ENCODE assay signal across 8 mouse cellular contexts in genomic region chr11:58010226-58010781, GRCm38 (mm10). TPM values are rescaled to one million over a fixed set of nuclear protein-coding genes. Genes with fewer than 3 reads are reported as not detected.
DNase-seq lines count a peak whose midpoint lies in the region; ATAC-seq and TF ChIP-seq lines count a peak whose summit lies in the region.

No protein-coding gene starts in this region.

- WGBS in embryonic facial prominence, embryonic 11.5 days, result 2% methylated on average over 16 of the region's 16 CpGs
- whole genome bisulfite sequencing in lung, adult 2 months, result 2% methylated on average over 16 of the region's 16 CpGs
- WGBS in neural tube, embryonic 15.5 days, result under 1% methylated on average over 16 of the region's 16 CpGs

- DNase-seq in testis, postnatal 10 days (ENCODE audit: low spot score), result no peak
- DNase-seq in embryonic facial prominence, embryonic 11.5 days (ENCODE audit: low spot score), result peak; percentile 43
- DNase-seq in lung, adult 2 months, result no peak
- no peak for DNase-seq in cerebellum, postnatal 36 days
- no peak for DNase-seq in urinary bladder, postnatal 10 days (ENCODE audit: low spot score)

- no peak for ATAC-seq in embryonic facial prominence, embryonic 11.5 days (replicated peaks; ENCODE audit: insufficient number of reproducible peaks, low FRiP score, low TSS enrichment, low read depth)
- ATAC-seq in hematopoietic stem cell, adult 5-6 weeks (replicated peaks in 1 of 2; ENCODE audit: insufficient read depth in 1 of 2, low FRiP score in 2 of 2, low TSS enrichment in 1 of 2, low read depth in 1 of 2, poor library complexity in 2 of 2, severe bottlenecking in 2 of 2), result peak; percentile 43 to 48
- no peak for ATAC-seq in neural tube, embryonic 15.5 days (ENCODE audit: low FRiP score)

- no peak for TF ChIP-seq POLR2A in testis, adult 2 months (IDR thresholded peaks at IDR 0.05; ENCODE audit: control insufficient read depth, low read depth, low read length)
- TF ChIP-seq POLR2A in lung, adult 2 months (IDR thresholded peaks at IDR 0.05; ENCODE audit: borderline replicate concordance, extremely low read depth, low read depth, low read length), result no peak

- H3K36me3 ChIP-seq in testis, adult 2 months (ENCODE audit: control insufficient read depth, insufficient read depth, low read length), result no peaks in the 10 kb centered on the region
- no peaks in the 10 kb centered on the region for H3K36me3 ChIP-seq in embryonic facial prominence, embryonic 11.5 days (replicated peaks; ENCODE audit: control insufficient read depth, insufficient read depth, low read depth, low read length)
- no peaks in the 10 kb centered on the region for H3K36me3 ChIP-seq in neural tube, embryonic 15.5 days

- TF ChIP-seq CTCF in testis, adult 2 months (IDR thresholded peaks at IDR 0.05; ENCODE audit: control insufficient read depth, insufficient read depth, insufficient replicate concordance, low read depth, low read length), result no peak
- TF ChIP-seq CTCF in lung, adult 2 months (IDR thresholded peaks at IDR 0.05; ENCODE audit: insufficient read depth, low read length), result no peak

- H3K9ac ChIP-seq in embryonic facial prominence, embryonic 11.5 days (replicated peaks; ENCODE audit: low read length), result peak overlapping the region; percentile 92
- peak overlapping the region; percentile 88 for H3K9ac ChIP-seq in neural tube, embryonic 15.5 days (replicated peaks)

- H3K4me1 ChIP-seq in testis, adult 2 months (ENCODE audit: control insufficient read depth, insufficient read depth, low read length), result peaks cover 13% of the 10 kb centered on the region
- H3K4me1 ChIP-seq in embryonic facial prominence, embryonic 11.5 days (ENCODE audit: control insufficient read depth, insufficient read depth, low read length), result peaks cover 2% of the 10 kb centered on the region; the same call in 1 of the 2 replicates
- peaks cover 9% of the 10 kb centered on the region; the same call in 1 of the 2 replicates for H3K4me1 ChIP-seq in lung, adult 2 months (ENCODE audit: control insufficient read depth, insufficient read depth, low read length)
- peaks cover 39% of the 10 kb centered on the region for H3K4me1 ChIP-seq in neural tube, embryonic 15.5 days

- peak overlapping the region; percentile 82 for H3K4me2 ChIP-seq in embryonic facial prominence, embryonic 11.5 days (ENCODE audit: low read depth, low read length)
- H3K4me2 ChIP-seq in neural tube, embryonic 15.5 days, result peak overlapping the region; percentile 88

- peak overlapping the region; percentile 62 for H3K27ac ChIP-seq in testis, adult 2 months (ENCODE audit: control insufficient read depth, insufficient read depth, low read depth, low read length)
- H3K27ac ChIP-seq in embryonic facial prominence, embryonic 11.5 days (replicated peaks; ENCODE audit: low read depth, low read length), result no peak overlapping the region
- peak overlapping the region; percentile 92 for H3K27ac ChIP-seq in neural tube, embryonic 15.5 days (replicated peaks)

- no peaks in the 10 kb centered on the region for H3K9me3 ChIP-seq in embryonic facial prominence, embryonic 11.5 days (replicated peaks; ENCODE audit: control insufficient read depth, low read length)
- H3K9me3 ChIP-seq in neural tube, embryonic 15.5 days (replicated peaks), result no peaks in the 10 kb centered on the region

- H3K4me3 ChIP-seq in testis, adult 2 months (ENCODE audit: control insufficient read depth, low read depth, low read length), result peak overlapping the region; percentile 99
- peak overlapping the region; percentile 97 for H3K4me3 ChIP-seq in embryonic facial prominence, embryonic 11.5 days (ENCODE audit: low read depth, low read length)
- H3K4me3 ChIP-seq in lung, adult 2 months (replicated peaks; ENCODE audit: extremely low read depth, low read depth, low read length), result peak overlapping the region; percentile 98
- H3K4me3 ChIP-seq in neural tube, embryonic 15.5 days (replicated peaks), result peak overlapping the region; percentile 75

- no peaks in the 10 kb centered on the region for H3K27me3 ChIP-seq in testis, adult 2 months (ENCODE audit: control insufficient read depth, insufficient read depth, low read length)
- no peaks in the 10 kb centered on the region for H3K27me3 ChIP-seq in embryonic facial prominence, embryonic 11.5 days (ENCODE audit: control insufficient read depth, insufficient read depth, low read length)
- H3K27me3 ChIP-seq in neural tube, embryonic 15.5 days (replicated peaks), result no peaks in the 10 kb centered on the region

RNA-seq across cellular contexts. Expression of gene Larp1, which starts 1.4 kb away (rescaled TPM):
- polyA plus RNA-seq in testis, adult 2 months (2012; rRNA removed), result 123 and 129 TPM in 2 replicates
- polyA plus RNA-seq in embryonic facial prominence, embryonic 11.5 days (2014; fragmentation: Nextera tagmentation; extraction: Ambion mirVana), result 14.7 and 15.2 TPM in 2 replicates
- 53.3 and 55.1 TPM in 2 replicates for total RNA-seq in hematopoietic stem cell, adult 5-6 weeks (2017)
- polyA plus RNA-seq in lung, adult 2 months (2012; rRNA removed), result 26.9 and 34.6 TPM in 2 replicates
- 19.9 and 20.5 TPM in 2 replicates for polyA plus RNA-seq in neural tube, embryonic 15.5 days (2015; fragmentation: Nextera tagmentation; extraction: Ambion mirVana)

Comparison
In these comparisons a context has a peak if more than half of its experiments do, and no peak if none do; other contexts are left out.
1. ATAC-seq: peak in hematopoietic stem cell, adult 5-6 weeks (2 of 2); none in embryonic facial prominence, embryonic 11.5 days (single experiment) and neural tube, embryonic 15.5 days (single experiment).
2. Peak in every context shown above with its lines, with median percentiles within 50 percentile points of each other: H3K4me3 ChIP-seq.